Mouse (Mus musculus) heart, embryonic 10.5 days (tissue): ENCODE measurements around the gene Nck1. TPM values are rescaled to one million over a fixed set of nuclear protein-coding genes. Genes with fewer than 3 reads are reported as not detected.
A peak's percentile ranks its signal among the peaks of the same experiment; 100 is the strongest.

ENCODE experiments used
- DNase-seq: peaks from one replicate; pipeline ENCODE4 v3.0.0-alpha.2; 2017; ENCODE audit warnings: low spot score
- H3K27ac ChIP-seq: fragments of 300-500 bp; sonication (generic); 2 replicates; pipeline ENCODE4 v1.5.1; 2016; ENCODE audit warnings: mild to moderate bottlenecking
- H3K27me3 ChIP-seq: fragments of 300-500 bp; sonication (generic); 2 replicates; pipeline ENCODE4 v1.6.1; 2016; ENCODE audit warnings: mild to moderate bottlenecking; ENCODE audit not compliant: poor library complexity, insufficient read depth, severe bottlenecking
- H3K36me3 ChIP-seq: fragments of 300-500 bp; sonication (generic); 2 replicates; pipeline ENCODE4 v1.6.1; 2016; ENCODE audit warnings: mild to moderate bottlenecking, moderate library complexity
- H3K4me1 ChIP-seq: fragments of 300-500 bp; sonication (generic); 2 replicates; pipeline ENCODE4 v1.6.1; 2016; ENCODE audit warnings: mild to moderate bottlenecking
- H3K4me3 ChIP-seq: fragments of 300-500 bp; sonication (generic); 2 replicates; pipeline ENCODE4 v1.5.1; 2016; ENCODE audit warnings: mild to moderate bottlenecking, moderate library complexity
- H3K9me3 ChIP-seq: fragments of 300-500 bp; sonication (generic); 2 replicates; pipeline ENCODE4 v1.6.1; 2016; ENCODE audit warnings: mild to moderate bottlenecking, moderate library complexity
- WGBS: fragments of 180-500 bp; shearing (Covaris S2); methylation state at CpG from one replicate; pipeline ENCODE4 v1.1.7; 2016; 5-methylcytosine and 5-hydroxymethylcytosine counted together
- polyA plus RNA-seq: library from polyadenylated mRNA; unstranded; fragments of >200 nt; fragmentation: Nextera tagmentation; extraction: Ambion mirVana; gene quantifications from 2 replicates; pipeline ENCODE4 v1.2.1, GENCODE M21; 2016

The Nck1 gene
- 50.3 and 61.2 TPM in 2 replicates for polyA plus RNA-seq

GRCm38 (mm10) chr9:100545715-100546593 lies at the start of gene Nck1:
TSS of gene Nck1 (minus strand) at chr9:100546134.
- WGBS = under 1% methylated on average over 86 of the region's 93 CpGs
- H3K4me1 ChIP-seq = peaks cover 6% of the 10 kb centered on the region
- H3K4me3 ChIP-seq = peak within 1 kb of the TSS; percentile 83
- DNase-seq = peak; percentile 99
- peaks cover 5% of the 10 kb centered on the region; the same call in 1 of the 2 replicates for H3K9me3 ChIP-seq
- H3K27ac ChIP-seq = peak within 1 kb of the TSS; percentile 98
- no peaks in the 10 kb centered on the region for H3K27me3 ChIP-seq
- H3K36me3 ChIP-seq = peaks cover 10% of the 10 kb centered on the region

GRCm38 (mm10) chr9:100590462-100590861 lies 44.5 kb upstream of the Nck1 start:
- no peak overlapping the region for H3K4me3 ChIP-seq
- 69% methylated on average over 4 of the region's 4 CpGs for WGBS
- no peaks in the 10 kb centered on the region for H3K9me3 ChIP-seq
- H3K36me3 ChIP-seq = no peaks in the 10 kb centered on the region
- no peaks in the 10 kb centered on the region for H3K4me1 ChIP-seq
- no peak overlapping the region for H3K27ac ChIP-seq
- DNase-seq = no peak
- no peaks in the 10 kb centered on the region for H3K27me3 ChIP-seq

GRCm38 (mm10) chr9:100584031-100584430 lies 38.1 kb upstream of the Nck1 start:
- no peak overlapping the region for H3K4me3 ChIP-seq
- no peaks in the 10 kb centered on the region for H3K9me3 ChIP-seq
- no peaks in the 10 kb centered on the region for H3K36me3 ChIP-seq
- no peaks in the 10 kb centered on the region for H3K27me3 ChIP-seq
- no peak overlapping the region for H3K27ac ChIP-seq
- peak; percentile 25 for DNase-seq
- WGBS = 86% methylated on average over 4 of the region's 4 CpGs
- peaks cover 23% of the 10 kb centered on the region for H3K4me1 ChIP-seq

GRCm38 (mm10) chr9:100582883-100583575 lies 37.1 kb upstream of the Nck1 start:
- Histone ChIP-seq H3K27me3 (no peaks in the 10 kb centered on the region), H3K9me3 (no peaks in the 10 kb centered on the region), H3K4me1 (peaks cover 23% of the 10 kb centered on the region), H3K4me3 (no peak overlapping the region), H3K36me3 (no peaks in the 10 kb centered on the region), H3K27ac (peak overlapping the region; percentile 56; the same call in 1 of the 2 replicates)
- DNase-seq = no peak
- 49% methylated on average over 13 of the region's 13 CpGs for WGBS

GRCm38 (mm10) chr9:100581543-100582492 lies 35.9 kb upstream of the Nck1 start:
- Histone ChIP-seq H3K4me3 (no peak overlapping the region), H3K9me3 (no peaks in the 10 kb centered on the region), H3K27me3 (no peaks in the 10 kb centered on the region), H3K36me3 (no peaks in the 10 kb centered on the region), H3K27ac (peak overlapping the region; percentile 56), H3K4me1 (peaks cover 23% of the 10 kb centered on the region)
- 40% methylated on average over 13 of the region's 13 CpGs for WGBS
- no peak for DNase-seq

GRCm38 (mm10) chr9:100580196-100580740 lies 34.3 kb upstream of the Nck1 start:
- no peak for DNase-seq

GRCm38 (mm10) chr9:100573942-100574341 lies 28.0 kb upstream of the Nck1 start:
- no peaks in the 10 kb centered on the region for H3K36me3 ChIP-seq
- H3K27ac ChIP-seq = no peak overlapping the region
- WGBS = 56% methylated on average over 5 of the region's 5 CpGs
- H3K27me3 ChIP-seq = no peaks in the 10 kb centered on the region
- no peaks in the 10 kb centered on the region for H3K9me3 ChIP-seq
- H3K4me3 ChIP-seq = no peak overlapping the region
- DNase-seq = no peak
- H3K4me1 ChIP-seq = peaks cover 11% of the 10 kb centered on the region

More at GRCm38 (mm10) chr9:100580196-100580740, 34.3 kb upstream of the Nck1 start:
- Histone ChIP-seq H3K27ac (no peak overlapping the region), H3K4me3 (no peak overlapping the region), H3K9me3 (no peaks in the 10 kb centered on the region), H3K4me1 (peaks cover 23% of the 10 kb centered on the region), H3K27me3 (no peaks in the 10 kb centered on the region), H3K36me3 (no peaks in the 10 kb centered on the region)
- 67% methylated on average over 20 of the region's 20 CpGs for WGBS

- Histone ChIP-seq H3K36me3 (no peaks in the 10 kb centered on the region), H3K27ac (no peak overlapping the region), H3K4me1 (peaks cover 11% of the 10 kb centered on the region), H3K4me3 (no peak overlapping the region), H3K27me3 (no peaks in the 10 kb centered on the region), H3K9me3 (no peaks in the 10 kb centered on the region)
- DNase-seq = no peak
- WGBS = 63% methylated on average over 2 of the region's 2 CpGs
Observed at GRCm38 (mm10) chr9:100573300-100573699, 27.4 kb upstream of the Nck1 start.

- no peak for DNase-seq
- Histone ChIP-seq H3K4me3 (peak overlapping the region; percentile 84; the same call in 1 of the 2 replicates), H3K4me1 (peaks cover 11% of the 10 kb centered on the region), H3K27me3 (no peaks in the 10 kb centered on the region), H3K36me3 (no peaks in the 10 kb centered on the region), H3K27ac (0 out of 2 replicates have a peak overlapping the region, but pooled peaks have one; percentile 88), H3K9me3 (no peaks in the 10 kb centered on the region)
- 76% methylated on average over 1 of the region's 1 CpGs for WGBS
Observed at GRCm38 (mm10) chr9:100571511-100571910, 25.6 kb upstream of the Nck1 start.

GRCm38 (mm10) chr9:100570626-100571233 lies 24.8 kb upstream of the Nck1 start, which contains the start of gene Slc35g2:
TSS of gene Slc35g2 (minus strand) at chr9:100571090.
- WGBS = under 1% methylated on average over 55 of the region's 55 CpGs
- H3K27ac ChIP-seq = peak within 1 kb of the TSS; percentile 88
- no peaks in the 10 kb centered on the region for H3K9me3 ChIP-seq

GRCm38 (mm10) chr9:100569798-100570625 lies 24.1 kb upstream of the Nck1 start:
- Histone ChIP-seq H3K4me1 (peaks cover 11% of the 10 kb centered on the region), H3K4me3 (peak overlapping the region; percentile 84), H3K9me3 (no peaks in the 10 kb centered on the region), H3K36me3 (no peaks in the 10 kb centered on the region), H3K27me3 (no peaks in the 10 kb centered on the region), H3K27ac (peak overlapping the region; percentile 88)
- peak; percentile 81 for DNase-seq
- WGBS = 6% methylated on average over 32 of the region's 32 CpGs

More at GRCm38 (mm10) chr9:100570626-100571233, 24.8 kb upstream of the Nck1 start, which contains the start of gene Slc35g2:
- no peaks in the 10 kb centered on the region for H3K36me3 ChIP-seq
- peak; percentile 80 for DNase-seq
- H3K4me1 ChIP-seq = peaks cover 11% of the 10 kb centered on the region
- H3K4me3 ChIP-seq = peak within 1 kb of the TSS; percentile 84
- no peaks in the 10 kb centered on the region for H3K27me3 ChIP-seq
